Comparison of ENCODE assay signal across 24 mouse cellular contexts in genomic region chr8:64811083-64811482, GRCm38 (mm10).
"Had no signal": no experiment of that assay in that cellular context is flagged by ENCODE, and none has a peak within 500 bp of the region (broad histone marks: within the 10 kb centered on the region; RNA-seq: fewer than 3 reads in every experiment).

No protein-coding gene starts in this region.

- H3K9me3 ChIP-seq: heart, embryonic 13.5 days; heart, embryonic 15.5 days; kidney, embryonic 15.5 days; limb, embryonic 13.5 days; limb, embryonic 15.5 days; liver, embryonic 12.5 days had no signal

- H3K4me1 ChIP-seq: kidney, embryonic 15.5 days; limb, embryonic 15.5 days; liver, embryonic 12.5 days had no signal

- DNase-seq: forebrain, postnatal 0 days; gastrocnemius, postnatal 14 days; gastrocnemius, postnatal 36 days; heart, postnatal 14 days; heart, postnatal 36 days; kidney, adult 11 months; kidney, adult 2 months; kidney, adult 9 months; kidney, postnatal 14 days; kidney, postnatal 36 days; layer of hippocampus, adult 9-11 months; layer of hippocampus, postnatal 36 days; left cerebral cortex, postnatal 4 days had no signal

- ATAC-seq: forebrain, postnatal 0 days; hindbrain, embryonic 16.5 days; intestine, embryonic 16.5 days; liver, embryonic 12.5 days had no signal

- H3K4me3 ChIP-seq: heart, embryonic 13.5 days; heart, embryonic 15.5 days; kidney, embryonic 15.5 days; limb, embryonic 13.5 days; limb, embryonic 15.5 days; liver, embryonic 12.5 days had no signal

- H3K27me3 ChIP-seq: heart, embryonic 13.5 days; heart, embryonic 15.5 days; kidney, embryonic 15.5 days; limb, embryonic 13.5 days; limb, embryonic 15.5 days; liver, embryonic 12.5 days had no signal

- H3K9ac ChIP-seq: forebrain, postnatal 0 days; heart, embryonic 13.5 days; heart, embryonic 15.5 days; hindbrain, embryonic 14.5 days; kidney, embryonic 15.5 days; limb, embryonic 13.5 days; limb, embryonic 15.5 days; liver, embryonic 12.5 days had no signal

- H3K4me2 ChIP-seq: heart, embryonic 11.5 days; heart, embryonic 13.5 days; heart, embryonic 15.5 days; hindbrain, embryonic 14.5 days; kidney, embryonic 15.5 days; limb, embryonic 13.5 days; limb, embryonic 15.5 days; liver, embryonic 12.5 days had no signal

- H3K27ac ChIP-seq: heart, embryonic 13.5 days; heart, embryonic 15.5 days; hindbrain, embryonic 14.5 days; kidney, embryonic 15.5 days; kidney, postnatal 0 days; limb, embryonic 13.5 days; limb, embryonic 15.5 days; liver, embryonic 12.5 days had no signal
